In the genomic region with DNA sequence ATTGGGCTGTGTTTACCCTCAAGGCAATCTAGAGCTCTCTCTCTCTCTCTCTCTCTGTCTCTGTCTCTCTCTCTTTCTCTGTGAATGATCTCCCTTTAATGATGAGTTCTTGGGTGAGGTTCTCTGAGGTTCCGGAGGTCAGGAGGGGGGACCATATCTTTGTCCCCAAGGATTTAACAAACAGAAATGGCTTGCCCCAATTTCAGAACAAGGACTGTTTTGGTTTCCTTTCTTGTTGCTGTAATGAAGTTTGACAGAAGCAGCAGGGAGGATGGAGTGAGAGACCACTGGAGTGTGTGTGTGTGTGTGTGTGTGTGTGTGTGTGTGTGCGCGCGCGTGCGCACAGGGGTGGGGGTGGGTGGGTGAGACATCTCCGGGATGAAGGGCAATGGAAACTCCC, we compare ENCODE assay signal across 12 mouse cellular contexts. TPM values are rescaled to one million over a fixed set of nuclear protein-coding genes. Genes with fewer than 3 reads are reported as not detected.
"Had no signal": no experiment of that assay in that cellular context is flagged by ENCODE, and none has a peak within 500 bp of the region (broad histone marks: within the 10 kb centered on the region; RNA-seq: fewer than 3 reads in every experiment).

No protein-coding gene starts in this region.

- DNase-seq: right cerebral cortex, adult 18-20 months; right cerebral cortex, postnatal 14 days; right cerebral cortex, postnatal 25 days; right cerebral cortex, postnatal 4 days; spleen, adult 18-20 months; thymus, adult 18-20 months; thymus, adult 2 months; thymus, postnatal 14 days; thymus, postnatal 25 days; thymus, postnatal 36 days; thymus, postnatal 4 days had no signal

RNA-seq across cellular contexts. Expression of gene Chga, which starts 13.6 kb away (rescaled TPM):
- total RNA-seq: neutrophil, adult 5-6 weeks had no signal
